Mouse (Mus musculus): ENCODE data around the gene Tmem235. TPM values are rescaled to one million over a fixed set of nuclear protein-coding genes. Genes with fewer than 3 reads are reported as not detected.
"Not testable (repeated sequence)": the region's sequence is repeated elsewhere in the genome, so short reads cannot be mapped to it uniquely, and the experiment has no call there.

The Tmem235 gene
- not detected in 2 replicates for polyA plus RNA-seq (2014; fragmentation: Nextera tagmentation; extraction: Ambion mirVana)

DNA sequence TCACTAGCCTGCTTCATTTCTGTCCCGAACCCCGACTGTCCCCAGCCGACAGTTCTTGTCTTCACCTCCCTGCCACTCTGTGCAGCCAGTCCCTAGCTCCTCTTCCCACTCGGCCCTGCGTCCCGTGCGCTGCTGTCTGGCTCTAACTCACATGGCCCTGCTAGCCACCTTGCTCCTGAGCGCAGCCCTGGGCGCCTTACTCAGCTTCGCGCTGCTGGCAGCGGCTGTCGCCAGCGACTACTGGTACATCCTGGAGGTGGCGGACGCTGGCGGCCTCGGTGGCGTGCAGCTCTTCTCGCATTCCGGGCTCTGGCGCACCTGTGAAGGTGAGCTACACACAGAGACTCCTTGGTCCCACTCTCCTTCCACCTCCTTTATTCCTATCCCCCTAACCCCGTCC lies at the start of gene Tmem235:
TSS of gene Tmem235 (plus strand) at position 152 of the 400 bp plus-strand sequence.
- 3% methylated on average over 23 of the region's 23 CpGs for WGBS (ENCODE audit: insufficient replicate concordance)
- peak within 1 kb of the TSS; percentile 42 for H3K4me2 ChIP-seq
- no peak within 1 kb of the TSS for H3K27ac ChIP-seq (ENCODE audit: low read depth, low read length)
- 0 out of 2 replicates have a peak, but pooled peaks cover 3% of the 10 kb centered on the region for H3K4me1 ChIP-seq (ENCODE audit: control insufficient read depth, insufficient read depth, low read length)
- no peaks in the 10 kb centered on the region for H3K9me3 ChIP-seq (replicated peaks; ENCODE audit: control insufficient read depth, low read length)
- ATAC-seq (replicated peaks; ENCODE audit: insufficient number of reproducible peaks, low FRiP score, low TSS enrichment), result no peak
- no peak within 1 kb of the TSS for H3K9ac ChIP-seq (ENCODE audit: low read depth, low read length)
- H3K36me3 ChIP-seq (ENCODE audit: control insufficient read depth, insufficient read depth, low read length), result peaks cover 16% of the 10 kb centered on the region
- H3K27me3 ChIP-seq (ENCODE audit: control insufficient read depth, insufficient read depth, low read length), result peaks cover 57% of the 10 kb centered on the region
- H3K4me3 ChIP-seq (ENCODE audit: low read depth, low read length), result no peak within 1 kb of the TSS

DNA sequence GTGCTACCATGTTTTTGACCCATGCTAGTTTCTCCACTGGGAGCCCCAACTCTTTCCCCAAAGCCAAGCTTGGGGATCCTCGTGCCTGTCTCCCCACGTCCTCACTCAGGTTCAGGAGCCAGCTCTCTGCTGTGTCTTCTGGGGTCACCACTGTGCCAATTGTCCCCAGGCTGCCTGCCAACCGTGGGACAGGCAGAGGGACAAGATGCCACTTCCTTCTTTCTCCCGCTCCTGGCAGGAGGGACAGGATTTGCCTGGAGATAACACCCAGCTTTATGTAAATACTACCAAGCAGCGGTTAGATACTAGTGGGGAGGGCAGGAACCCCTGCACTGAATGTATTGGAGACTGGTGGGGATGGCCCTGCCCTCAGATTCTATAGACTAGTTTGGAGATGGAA lies 46.7 kb upstream of the Tmem235 start:
- WGBS (ENCODE audit: insufficient replicate concordance), result 61% methylated on average over 5 of the region's 5 CpGs
- H3K27me3 ChIP-seq (ENCODE audit: control insufficient read depth, insufficient read depth, low read length), result no peaks in the 10 kb centered on the region
- no peak overlapping the region for H3K4me3 ChIP-seq (ENCODE audit: low read depth, low read length)
- no peak overlapping the region for H3K27ac ChIP-seq (ENCODE audit: low read depth, low read length)
- no peaks in the 10 kb centered on the region for H3K9me3 ChIP-seq (replicated peaks; ENCODE audit: control insufficient read depth, low read length)
- H3K4me1 ChIP-seq (ENCODE audit: control insufficient read depth, insufficient read depth, low read length), result peaks cover 11% of the 10 kb centered on the region
- H3K9ac ChIP-seq (ENCODE audit: low read depth, low read length), result no peak overlapping the region
- H3K4me2 ChIP-seq, result no peak overlapping the region
- no peak for ATAC-seq (replicated peaks; ENCODE audit: insufficient number of reproducible peaks, low FRiP score, low TSS enrichment)
- H3K36me3 ChIP-seq (ENCODE audit: control insufficient read depth, insufficient read depth, low read length), result peaks cover 22% of the 10 kb centered on the region

DNA sequence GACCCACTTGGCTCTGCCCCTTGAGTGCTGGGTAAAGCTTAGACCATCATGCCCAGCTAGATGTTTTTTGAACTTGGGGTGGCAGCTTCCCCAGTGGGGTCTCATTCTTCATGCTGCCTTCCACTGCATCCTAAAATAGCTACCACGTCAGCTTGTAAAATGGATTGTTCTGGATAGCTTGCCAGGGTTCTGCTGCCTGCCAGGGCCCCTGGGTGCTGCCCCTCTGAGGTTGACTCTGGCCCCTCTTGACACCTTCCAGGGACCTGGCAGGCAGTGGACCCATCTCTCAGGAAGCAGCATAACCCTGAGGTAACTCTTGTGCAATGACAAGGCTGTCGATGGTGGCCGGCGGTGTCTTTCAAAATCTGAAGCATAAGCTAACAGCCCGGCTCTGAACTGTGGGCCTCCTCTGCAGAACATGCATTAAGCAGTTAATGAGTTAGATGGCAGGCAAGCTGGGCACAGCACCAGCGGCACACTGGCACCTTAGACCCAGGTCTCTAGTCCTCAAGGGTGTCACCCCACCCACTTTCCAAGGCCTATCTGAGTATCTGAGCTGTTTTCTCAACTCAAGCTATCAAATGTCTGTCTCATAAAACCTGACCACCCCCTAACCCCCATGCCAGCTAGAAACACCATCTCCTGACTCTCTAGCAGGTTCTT lies 45.7 kb upstream of the Tmem235 start:
- Histone ChIP-seq H3K4me3 (ENCODE audit: low read depth, low read length) (no peak overlapping the region), H3K27ac (ENCODE audit: low read depth, low read length) (no peak overlapping the region), H3K36me3 (ENCODE audit: control insufficient read depth, insufficient read depth, low read length) (peaks cover 22% of the 10 kb centered on the region), H3K9me3 (replicated peaks; ENCODE audit: control insufficient read depth, low read length) (no peaks in the 10 kb centered on the region), H3K4me2 (no peak overlapping the region), H3K4me1 (ENCODE audit: control insufficient read depth, insufficient read depth, low read length) (peaks cover 11% of the 10 kb centered on the region), H3K27me3 (ENCODE audit: control insufficient read depth, insufficient read depth, low read length) (no peaks in the 10 kb centered on the region), H3K9ac (ENCODE audit: low read depth, low read length) (no peak overlapping the region)
- WGBS (ENCODE audit: insufficient replicate concordance), result 90% methylated on average over 6 of the region's 6 CpGs
- no peak for ATAC-seq (replicated peaks; ENCODE audit: insufficient number of reproducible peaks, low FRiP score, low TSS enrichment)

DNA sequence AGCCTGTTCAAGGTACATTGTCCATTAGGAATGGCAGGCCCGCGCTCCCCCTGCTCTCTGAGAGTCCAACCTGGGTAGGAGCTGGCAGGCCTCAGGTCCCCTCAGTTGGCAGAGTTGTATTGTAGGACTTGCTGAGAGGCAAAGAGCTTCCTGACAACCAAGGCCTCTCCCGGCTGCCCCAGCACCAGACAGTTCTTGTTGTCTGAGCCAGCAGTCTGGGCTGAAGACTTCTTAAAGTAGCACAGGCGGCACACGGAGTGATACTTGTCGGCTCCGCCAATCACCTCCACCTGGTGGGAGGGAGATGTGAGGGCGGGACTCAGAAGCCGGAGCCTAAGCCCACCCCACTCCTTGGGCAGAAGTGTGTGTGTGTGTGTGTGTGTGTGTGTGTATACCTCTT lies 44.7 kb upstream of the Tmem235 start:
- H3K9me3 ChIP-seq (replicated peaks; ENCODE audit: control insufficient read depth, low read length); H3K4me3 ChIP-seq (ENCODE audit: low read depth, low read length); H3K9ac ChIP-seq (ENCODE audit: low read depth, low read length); H3K27ac ChIP-seq (ENCODE audit: low read depth, low read length); H3K4me2 ChIP-seq; ATAC-seq (replicated peaks; ENCODE audit: insufficient number of reproducible peaks, low FRiP score, low TSS enrichment); H3K27me3 ChIP-seq (ENCODE audit: control insufficient read depth, insufficient read depth, low read length): not testable (repeated sequence)
- Histone ChIP-seq H3K4me1 (ENCODE audit: control insufficient read depth, insufficient read depth, low read length) (peaks cover 12% of the 10 kb centered on the region), H3K36me3 (ENCODE audit: control insufficient read depth, insufficient read depth, low read length) (peaks cover 26% of the 10 kb centered on the region)
- WGBS (ENCODE audit: insufficient replicate concordance), result 80% methylated on average over 9 of the region's 9 CpGs

DNA sequence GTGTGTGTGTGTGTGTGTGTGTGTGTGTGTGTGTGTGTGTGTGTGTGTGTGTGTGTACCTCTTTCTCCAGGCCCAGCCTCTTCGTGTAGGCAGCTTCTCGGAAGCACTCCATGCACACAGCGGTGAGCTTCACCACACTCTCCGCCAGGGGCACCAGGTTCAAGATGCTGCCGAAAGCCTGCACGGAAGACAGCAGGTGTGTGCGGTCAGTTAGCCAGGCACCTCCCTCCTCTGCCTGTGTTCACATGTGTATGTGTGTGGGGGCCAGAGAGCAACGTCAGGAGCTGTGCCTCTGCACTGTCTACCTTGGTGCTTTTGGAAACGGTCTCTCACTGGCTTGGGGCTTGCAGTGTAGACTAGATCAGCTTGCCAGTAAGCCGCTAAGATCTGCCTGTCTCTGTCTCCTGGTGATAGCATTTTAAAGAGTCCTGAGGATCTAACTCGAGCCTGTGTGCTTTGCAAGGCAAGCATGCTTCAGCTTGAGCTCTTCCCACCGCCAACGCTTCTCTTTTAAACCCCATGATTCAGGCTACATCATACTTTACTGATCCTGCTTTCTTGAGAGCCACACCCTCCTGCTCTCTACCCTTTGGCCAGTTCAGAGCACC lies 44.1 kb upstream of the Tmem235 start:
- Histone ChIP-seq H3K27ac (ENCODE audit: low read depth, low read length) (no peak overlapping the region), H3K36me3 (ENCODE audit: control insufficient read depth, insufficient read depth, low read length) (peaks cover 32% of the 10 kb centered on the region), H3K27me3 (ENCODE audit: control insufficient read depth, insufficient read depth, low read length) (no peaks in the 10 kb centered on the region), H3K4me3 (ENCODE audit: low read depth, low read length) (no peak overlapping the region), H3K9me3 (replicated peaks; ENCODE audit: control insufficient read depth, low read length) (no peaks in the 10 kb centered on the region), H3K4me2 (no peak overlapping the region), H3K4me1 (ENCODE audit: control insufficient read depth, insufficient read depth, low read length) (peaks cover 6% of the 10 kb centered on the region; the same call in 1 of the 2 replicates), H3K9ac (ENCODE audit: low read depth, low read length) (no peak overlapping the region)
- no peak for ATAC-seq (replicated peaks; ENCODE audit: insufficient number of reproducible peaks, low FRiP score, low TSS enrichment)
- 87% methylated on average over 13 of the region's 13 CpGs for WGBS (ENCODE audit: insufficient replicate concordance)

DNA sequence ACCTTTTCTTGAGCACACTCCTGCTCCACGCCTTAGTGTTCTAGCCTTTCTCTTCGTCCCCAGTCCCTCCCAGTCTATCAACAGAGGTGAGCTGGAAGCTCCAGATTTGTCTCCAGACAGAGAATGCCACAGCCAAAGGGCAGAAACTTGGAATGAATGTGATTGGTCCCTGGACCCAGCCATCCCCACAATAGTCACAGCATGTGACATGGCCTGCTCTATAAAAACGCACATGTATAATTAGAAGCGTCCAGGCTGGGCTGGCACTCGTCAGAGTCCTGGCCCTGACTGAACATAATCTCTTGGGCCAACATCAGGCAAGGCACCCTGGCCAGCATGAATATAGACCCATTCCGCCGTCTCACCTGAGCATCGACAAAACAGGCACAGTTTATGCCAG lies 41.5 kb upstream of the Tmem235 start:
- ATAC-seq (replicated peaks; ENCODE audit: insufficient number of reproducible peaks, low FRiP score, low TSS enrichment), result no peak
- Histone ChIP-seq H3K27ac (ENCODE audit: low read depth, low read length) (peak overlapping the region; percentile 37; the same call in 1 of the 2 replicates), H3K36me3 (ENCODE audit: control insufficient read depth, insufficient read depth, low read length) (peaks cover 25% of the 10 kb centered on the region), H3K27me3 (ENCODE audit: control insufficient read depth, insufficient read depth, low read length) (no peaks in the 10 kb centered on the region), H3K4me2 (no peak overlapping the region), H3K9me3 (replicated peaks; ENCODE audit: control insufficient read depth, low read length) (no peaks in the 10 kb centered on the region), H3K9ac (ENCODE audit: low read depth, low read length) (no peak overlapping the region; the same call in 1 of the 2 replicates), H3K4me3 (ENCODE audit: low read depth, low read length) (no peak overlapping the region), H3K4me1 (ENCODE audit: control insufficient read depth, insufficient read depth, low read length) (peaks cover 12% of the 10 kb centered on the region)
- 77% methylated on average over 8 of the region's 8 CpGs for WGBS (ENCODE audit: insufficient replicate concordance)

DNA sequence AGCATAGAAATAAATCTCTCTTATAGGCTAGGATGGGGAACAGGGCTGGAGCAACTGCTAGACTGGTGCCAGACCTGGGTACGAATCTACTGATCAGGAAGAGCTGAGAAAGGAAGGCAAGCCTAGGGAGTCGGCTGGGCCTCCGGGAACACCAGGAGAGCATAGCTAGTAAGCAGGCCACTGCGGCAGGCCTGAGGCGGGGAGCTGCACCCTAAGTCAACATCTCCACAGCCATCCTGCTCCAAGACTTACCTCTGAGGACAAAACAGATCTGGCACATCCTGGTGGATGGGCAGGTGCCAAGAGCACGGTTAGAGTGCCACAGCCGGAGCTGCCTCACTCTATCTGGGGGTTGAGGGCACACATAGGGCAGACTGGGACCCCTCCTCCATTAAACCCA lies 40.4 kb upstream of the Tmem235 start:
- Histone ChIP-seq H3K9me3 (replicated peaks; ENCODE audit: control insufficient read depth, low read length) (no peaks in the 10 kb centered on the region), H3K4me1 (ENCODE audit: control insufficient read depth, insufficient read depth, low read length) (peaks cover 18% of the 10 kb centered on the region), H3K4me2 (no peak overlapping the region), H3K27ac (ENCODE audit: low read depth, low read length) (no peak overlapping the region), H3K9ac (ENCODE audit: low read depth, low read length) (no peak overlapping the region), H3K4me3 (ENCODE audit: low read depth, low read length) (no peak overlapping the region), H3K36me3 (ENCODE audit: control insufficient read depth, insufficient read depth, low read length) (peaks cover 25% of the 10 kb centered on the region), H3K27me3 (ENCODE audit: control insufficient read depth, insufficient read depth, low read length) (no peaks in the 10 kb centered on the region)
- 96% methylated on average over 7 of the region's 7 CpGs for WGBS (ENCODE audit: insufficient replicate concordance)
- ATAC-seq (replicated peaks; ENCODE audit: insufficient number of reproducible peaks, low FRiP score, low TSS enrichment), result no peak

DNA sequence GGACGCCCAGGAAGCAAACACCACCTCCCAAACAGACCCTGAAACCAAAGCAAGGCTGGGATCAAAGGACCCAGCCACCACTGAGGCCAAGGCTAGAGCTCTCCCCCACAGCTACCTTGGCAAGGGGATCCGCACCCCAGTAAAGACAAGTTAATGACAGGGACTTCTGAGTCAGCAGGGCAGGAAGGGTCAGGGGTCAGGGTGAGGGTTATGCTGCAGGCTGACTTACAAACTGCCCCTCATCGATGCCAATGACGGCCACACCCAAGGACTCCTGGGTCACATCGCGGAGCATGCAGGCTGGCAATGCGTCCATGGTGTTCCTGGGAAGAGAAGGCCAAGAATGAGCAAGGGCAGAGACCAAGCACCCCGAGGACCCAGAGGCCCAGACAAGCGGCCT lies 38.7 kb upstream of the Tmem235 start:
- Histone ChIP-seq H3K4me3 (ENCODE audit: low read depth, low read length) (no peak overlapping the region), H3K27ac (ENCODE audit: low read depth, low read length) (no peak overlapping the region), H3K4me2 (no peak overlapping the region), H3K4me1 (ENCODE audit: control insufficient read depth, insufficient read depth, low read length) (peaks cover 26% of the 10 kb centered on the region), H3K9ac (ENCODE audit: low read depth, low read length) (no peak overlapping the region), H3K9me3 (replicated peaks; ENCODE audit: control insufficient read depth, low read length) (no peaks in the 10 kb centered on the region), H3K27me3 (ENCODE audit: control insufficient read depth, insufficient read depth, low read length) (no peaks in the 10 kb centered on the region), H3K36me3 (ENCODE audit: control insufficient read depth, insufficient read depth, low read length) (peaks cover 22% of the 10 kb centered on the region)
- 85% methylated on average over 9 of the region's 9 CpGs for WGBS (ENCODE audit: insufficient replicate concordance)
- no peak for ATAC-seq (replicated peaks; ENCODE audit: insufficient number of reproducible peaks, low FRiP score, low TSS enrichment)

Measured in heart, embryonic 11.5 days (tissue).